Mouse (Mus musculus): ENCODE measurements around the gene Gdf10. TPM values are rescaled to one million over a fixed set of nuclear protein-coding genes. Genes with fewer than 3 reads are reported as not detected.

The Gdf10 gene
- polyA plus RNA-seq (2021; fragmentation: Nextera tagmentation): 2.1 and 2.9 TPM in 2 replicates
- long read RNA-seq, experiment 1, full-length matches to known transcripts: 1 of 1 reads
- long read RNA-seq, experiment 1, partial matches to known transcripts: 0 of 1 reads
- long read RNA-seq, experiment 1, other reads (novel, unspliced or antisense): 0 of 1 reads
- long read RNA-seq, experiment 2, full-length matches to known transcripts: 9 of 12 reads
- long read RNA-seq, experiment 2, partial matches to known transcripts: 3 of 12 reads
- long read RNA-seq, experiment 2, other reads (novel, unspliced or antisense): 0 of 12 reads

DNA sequence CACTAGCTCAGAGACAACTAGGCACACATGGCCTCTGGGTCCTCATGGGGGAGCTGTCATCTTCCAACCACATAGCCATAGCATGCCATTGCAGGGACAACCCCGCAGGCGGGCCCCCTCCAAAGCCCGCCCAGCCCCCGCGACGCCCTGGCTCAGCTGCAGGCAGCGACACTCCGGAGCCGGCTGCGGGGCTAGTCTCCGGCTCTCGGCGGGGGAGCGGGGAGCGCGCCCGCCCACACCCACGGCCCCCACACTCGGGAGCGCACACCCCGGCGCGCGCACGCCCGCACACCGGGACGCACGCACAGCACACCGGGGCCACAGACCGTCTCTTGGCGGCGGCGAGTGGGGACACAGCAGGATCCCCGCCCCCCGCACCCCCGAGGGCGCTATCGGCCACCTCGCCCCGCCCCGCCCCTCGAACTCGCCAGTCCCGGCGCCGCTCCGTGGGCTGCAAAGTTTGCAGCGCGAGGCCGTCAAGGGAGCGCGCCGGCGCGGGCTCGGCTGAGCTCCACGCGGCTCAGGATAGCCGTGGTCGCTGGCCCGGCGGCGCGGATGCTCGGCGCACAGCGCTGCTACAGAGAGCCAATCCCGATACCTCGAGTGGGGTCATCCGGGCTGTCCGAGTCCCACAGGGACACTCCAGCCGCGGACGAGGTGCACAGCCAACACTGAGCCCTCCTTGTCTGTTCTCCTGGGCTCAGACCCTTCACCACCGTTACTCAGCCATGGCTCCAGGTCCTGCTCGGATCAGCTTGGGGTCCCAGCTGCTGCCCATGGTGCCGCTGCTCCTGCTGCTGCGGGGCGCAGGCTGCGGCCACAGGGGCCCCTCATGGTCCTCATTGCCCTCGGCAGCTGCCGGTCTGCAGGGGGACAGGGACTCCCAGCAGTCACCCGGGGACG lies at the start of gene Gdf10:
Gdf10 (plus strand) TSS at position 420 of the 903 bp plus-strand sequence.

DNA sequence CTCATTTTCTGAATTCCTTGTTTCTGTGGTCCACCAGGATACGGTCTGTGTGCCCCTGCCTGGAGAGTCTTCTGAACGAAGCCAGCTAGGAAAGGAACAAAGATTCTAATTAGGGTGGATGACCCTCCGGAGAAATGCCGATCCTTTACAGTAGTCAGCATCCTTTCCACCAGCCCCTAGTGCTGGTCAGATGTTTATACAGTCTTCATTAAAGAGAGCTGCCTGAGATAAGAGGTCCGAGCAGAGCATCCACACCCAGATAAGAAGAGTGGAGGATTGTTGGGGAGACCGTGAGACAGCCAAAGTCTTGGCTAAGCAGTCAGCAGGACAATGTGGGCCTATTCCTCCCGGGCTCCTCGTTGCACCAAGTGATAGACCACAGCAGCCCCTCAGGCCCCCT lies 17.4 kb downstream of the Gdf10 start, which contains the start of gene Gdf2:
Gdf2 (plus strand) TSS at position 301 of the 400 bp plus-strand sequence.

DNA sequence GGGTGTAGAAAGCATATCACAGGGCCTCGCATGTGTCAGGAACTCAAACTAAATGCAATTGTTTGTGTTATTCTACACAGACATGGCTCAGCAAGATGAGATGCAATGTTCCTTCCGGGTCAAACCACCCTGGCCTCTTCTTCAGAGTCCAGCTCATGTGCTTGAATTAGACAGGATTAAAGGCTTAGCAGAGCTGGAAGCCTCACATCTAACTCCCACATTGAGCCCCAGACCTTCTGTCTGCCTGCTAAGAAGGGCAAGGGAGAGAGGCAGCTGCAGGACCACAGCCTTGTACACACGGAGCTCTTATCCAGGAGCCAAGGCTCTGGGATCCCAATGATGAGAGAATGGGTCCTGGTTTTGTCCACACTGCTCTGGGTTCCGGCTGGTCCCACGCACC lies 30.4 kb downstream of the Gdf10 start, which contains the start of gene Rbp3:
Rbp3 (plus strand) TSS at position 243 of the 400 bp plus-strand sequence.

DNA sequence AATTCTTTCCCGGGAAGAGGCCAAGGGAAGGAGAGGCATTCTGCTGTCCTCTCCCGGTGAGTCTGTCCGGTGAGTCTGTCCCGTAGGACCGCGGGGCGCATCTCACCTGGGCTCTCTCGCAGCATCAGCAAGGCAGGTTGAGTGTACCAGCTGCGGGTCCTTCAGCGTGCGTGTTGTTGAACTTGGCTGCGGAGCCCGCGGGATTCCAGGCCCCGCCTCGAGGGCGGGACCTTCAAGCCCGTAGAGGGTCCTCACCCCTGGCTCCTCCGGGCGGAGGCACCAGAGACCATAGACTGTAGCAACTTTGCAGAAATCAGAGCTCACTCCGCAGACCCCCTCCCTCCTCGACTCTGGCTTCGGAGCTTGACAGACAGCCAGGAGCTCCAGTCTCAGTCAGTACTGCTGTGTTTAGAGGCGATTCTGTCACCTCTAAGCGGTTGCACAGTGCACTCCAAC lies 55.2 kb downstream of the Gdf10 start, which contains the start of gene Zfp488:
Zfp488 (minus strand) TSS at position 161 of the 456 bp plus-strand sequence.

Other genes with a start within 250 kb of the Gdf10 start
- gene Gdf2, start 17.5 kb downstream of the Gdf10 start, polyA plus RNA-seq (2021; fragmentation: Nextera tagmentation): not detected in 2 replicates
- gene Rbp3, start 30.4 kb downstream of the Gdf10 start, polyA plus RNA-seq (2021; fragmentation: Nextera tagmentation): 0.06 and 0.08 TPM in 2 replicates
- 1.2 and 1.7 TPM in 2 replicates for gene Zfp488, start 55.2 kb downstream of the Gdf10 start, polyA plus RNA-seq (2021; fragmentation: Nextera tagmentation)
- not detected in 2 replicates for gene Gm30083, start 91.6 kb downstream of the Gdf10 start, polyA plus RNA-seq (2021; fragmentation: Nextera tagmentation)
- gene Gm5460, start 93.2 kb downstream of the Gdf10 start, polyA plus RNA-seq (2021; fragmentation: Nextera tagmentation): not detected in 2 replicates
- not detected in 2 replicates for gene Antxrl, start 129.1 kb downstream of the Gdf10 start, polyA plus RNA-seq (2021; fragmentation: Nextera tagmentation)
- gene Anxa8, start 162.4 kb downstream of the Gdf10 start, polyA plus RNA-seq (2021; fragmentation: Nextera tagmentation): 0.50 and 0.74 TPM in 2 replicates
- gene A630023A22Rik, start 179.2 kb downstream of the Gdf10 start, polyA plus RNA-seq (2021; fragmentation: Nextera tagmentation): not detected in 2 replicates
- gene Npy4r, start 228.9 kb downstream of the Gdf10 start, polyA plus RNA-seq (2021; fragmentation: Nextera tagmentation): 0.04 TPM in 1 of 2 replicates, not detected in the other